Mouse (Mus musculus) C2C12 (cell line): ENCODE data around the gene Snx5. TPM values are rescaled to one million over a fixed set of nuclear protein-coding genes. Genes with fewer than 3 reads are reported as not detected.

Experiments
- H3K27me3 ChIP-seq: one replicate; pipeline ENCODE4 v1.6.1; 2011; ENCODE audit not compliant: control insufficient read depth, insufficient read depth, insufficient read length
- H3K36me3 ChIP-seq: one replicate; pipeline ENCODE4 v1.6.1; 2011; ENCODE audit not compliant: control insufficient read depth, insufficient read depth
- H3K4me3 ChIP-seq: one replicate; pipeline ENCODE4 v1.5.1; 2011; ENCODE audit warnings: mild to moderate bottlenecking, control low read depth; ENCODE audit not compliant: poor library complexity, insufficient read depth, severe bottlenecking
- H3K79me2 ChIP-seq: one replicate; pipeline ENCODE4 v1.6.1; 2011; ENCODE audit not compliant: control insufficient read depth, insufficient read depth
- H3K79me3 ChIP-seq: one replicate; pipeline ENCODE4 v1.6.1; 2011; ENCODE audit warnings: low read depth, control low read depth
- H3ac ChIP-seq: one replicate; pipeline ENCODE3; 2011; ENCODE audit warnings: low read depth; ENCODE audit not compliant: control insufficient read depth, insufficient read length
- CEBPB ChIP-seq: IDR thresholded peaks from one replicate; pipeline ENCODE4 v1.6.1; 2011; ENCODE audit warnings: low read depth, mild to moderate bottlenecking, control low read depth, moderate library complexity
- CTCF ChIP-seq: IDR thresholded peaks from one replicate; pipeline ENCODE4 v1.5.1; 2011; ENCODE audit not compliant: control insufficient read depth, insufficient read depth, insufficient read length
- FOSL1 ChIP-seq: IDR thresholded peaks from one replicate; pipeline ENCODE4 v1.8.0; 2011; ENCODE audit warnings: mild to moderate bottlenecking, low read length; ENCODE audit not compliant: poor library complexity, insufficient read depth, severe bottlenecking
- MAX ChIP-seq: IDR thresholded peaks from one replicate; pipeline ENCODE4 v1.6.1; 2011; ENCODE audit warnings: mild to moderate bottlenecking, control low read depth
- MYOD1 ChIP-seq: IDR thresholded peaks from one replicate; pipeline ENCODE4 v1.6.1; 2011; ENCODE audit warnings: low read depth; ENCODE audit not compliant: control insufficient read depth, insufficient read length
- MYOG ChIP-seq: IDR thresholded peaks from one replicate; pipeline ENCODE4 v1.6.1; 2011; ENCODE audit not compliant: control insufficient read depth, insufficient read length; ENCODE audit errors: extremely low read depth
- USF1 ChIP-seq: IDR thresholded peaks from one replicate; pipeline ENCODE4 v1.6.1; 2011; ENCODE audit warnings: low read depth, mild to moderate bottlenecking, control low read depth, moderate library complexity
- long read RNA-seq, 2 experiments: library from polyadenylated mRNA; unstranded; transcript quantifications; one replicate each; pipeline ENCODE4 v2.0.0; 2019 to 2020
- polyA plus RNA-seq: library from polyadenylated mRNA; unstranded; fragments of >200 nt; fragmentation: generic; extraction: Trizol; gene quantifications from one replicate; pipeline ENCODE4 v1.2.1, GENCODE M21; 2012; ENCODE audit warnings: missing spikeins

Snx5 gene
- 87.4 TPM for polyA plus RNA-seq
- long read RNA-seq, experiment 1, transcript Snx5-201 (13 exons, 2,419 nt), result minor isoform, 24 of 140 reads
- long read RNA-seq, experiment 1, transcript Snx5-202 (14 exons, 2,512 nt), result major isoform, 92 of 140 reads
- long read RNA-seq, experiment 1, partial matches to known transcripts, result 5 of 140 reads
- long read RNA-seq, experiment 1, other reads (novel, unspliced or antisense), result 19 of 140 reads
- long read RNA-seq, experiment 2, transcript Snx5-202 (14 exons, 2,512 nt), result major isoform, 1,425 of 1,637 reads
- long read RNA-seq, experiment 2, transcript Snx5-201 (13 exons, 2,419 nt), result minor isoform, 106 of 1,637 reads
- long read RNA-seq, experiment 2, partial matches to known transcripts, result 12 of 1,637 reads
- long read RNA-seq, experiment 2, other reads (novel, unspliced or antisense), result 91 of 1,637 reads

DNA sequence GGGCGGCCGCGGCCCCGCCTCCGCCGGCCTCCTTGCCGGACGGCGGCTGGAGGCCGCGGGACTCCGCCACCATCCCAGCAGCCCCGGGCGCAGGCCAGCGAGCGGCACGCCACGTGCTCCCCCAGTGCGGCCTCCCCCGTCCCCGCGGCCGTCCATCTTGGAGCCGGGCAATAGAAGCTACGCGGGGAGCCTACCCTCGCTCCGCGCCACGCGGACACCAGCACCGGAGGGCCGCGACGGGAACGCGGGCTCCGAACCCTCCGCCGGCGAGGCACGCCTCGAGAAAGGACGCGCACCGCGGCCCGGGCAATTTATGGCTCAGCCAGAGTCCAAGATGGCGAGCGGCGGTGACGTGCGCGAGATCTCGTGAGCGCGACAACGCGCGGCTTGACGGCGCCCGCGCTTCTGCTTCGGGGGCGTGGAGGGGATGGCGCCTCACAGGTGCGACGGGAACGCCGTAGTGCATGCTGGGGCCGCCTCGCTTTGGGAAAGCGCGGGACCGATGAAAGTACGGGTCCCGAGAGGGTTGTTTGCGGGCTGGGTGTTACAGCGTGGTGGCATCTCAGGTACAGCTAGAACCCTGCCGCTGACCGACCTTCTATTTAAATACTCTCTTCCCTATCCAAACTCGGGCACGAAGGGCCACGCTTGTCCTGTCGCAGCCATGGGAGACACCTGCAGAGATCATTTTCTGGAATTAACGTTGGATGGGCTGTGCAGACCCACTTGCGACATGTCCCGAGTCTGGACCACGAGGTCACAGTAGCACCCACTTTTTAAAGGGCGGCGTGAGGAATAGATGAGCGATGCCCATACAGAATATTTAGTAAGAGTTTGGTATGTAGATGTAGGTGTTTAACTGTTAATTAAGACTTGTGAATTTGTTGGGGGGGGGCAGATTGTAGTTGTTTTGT is at the start of gene Snx5, which contains the start of gene Mgme1:
Gene Snx5 (minus strand): TSS at position 400 of the 914 bp plus-strand sequence.
Gene Mgme1 (plus strand): TSS at position 157 of the 914 bp plus-strand sequence.
- Histone ChIP-seq H3K79me3 (peaks cover 69% of the 10 kb centered on the region), H3K27me3 (no peaks in the 10 kb centered on the region), H3K4me3 (peak within 1 kb of the TSS; percentile 96), H3ac (peak within 1 kb of the TSS; percentile 98), H3K79me2 (peaks cover 93% of the 10 kb centered on the region), H3K36me3 (peaks cover 66% of the 10 kb centered on the region)
- TF ChIP-seq USF1 (no peak), CTCF (no peak), CEBPB (peak; percentile 15), MAX (peak; percentile 93), MYOD1 (no peak), FOSL1 (no peak), MYOG (no peak)

GRCm38 (mm10) chr2:144311372-144311771 is 40.7 kb upstream of the Snx5 start:
- H3ac ChIP-seq, result no peak overlapping the region
- H3K79me3 ChIP-seq, result no peaks in the 10 kb centered on the region
- H3K4me3 ChIP-seq, result no peak overlapping the region
- no peaks in the 10 kb centered on the region for H3K36me3 ChIP-seq
- no peak for TF ChIP-seq MYOD1
- no peak for TF ChIP-seq USF1
- no peak for TF ChIP-seq MAX
- no peak for TF ChIP-seq MYOG
- no peak for TF ChIP-seq CTCF
- no peak for TF ChIP-seq FOSL1
- no peaks in the 10 kb centered on the region for H3K79me2 ChIP-seq
- H3K27me3 ChIP-seq, result peaks cover 3% of the 10 kb centered on the region

- H3K4me3 ChIP-seq, result no peak overlapping the region
- H3K79me3 ChIP-seq, result no peaks in the 10 kb centered on the region
- TF ChIP-seq FOSL1 (no peak), MYOD1 (no peak), CTCF (no peak), MYOG (no peak), CEBPB (no peak), USF1 (no peak), MAX (no peak)
- no peaks in the 10 kb centered on the region for H3K27me3 ChIP-seq
- H3K79me2 ChIP-seq, result no peaks in the 10 kb centered on the region
- no peak overlapping the region for H3ac ChIP-seq
- H3K36me3 ChIP-seq, result no peaks in the 10 kb centered on the region
Measured at GRCm38 (mm10) chr2:144310273-144310672, 39.6 kb upstream of the Snx5 start.

GRCm38 (mm10) chr2:144308561-144308960 is 37.9 kb upstream of the Snx5 start:
- Histone ChIP-seq H3K79me2 (no peaks in the 10 kb centered on the region), H3K4me3 (no peak overlapping the region), H3ac (no peak overlapping the region), H3K36me3 (no peaks in the 10 kb centered on the region), H3K79me3 (no peaks in the 10 kb centered on the region), H3K27me3 (no peaks in the 10 kb centered on the region)
- no peak for TF ChIP-seq MAX
- TF ChIP-seq MYOD1, result no peak
- TF ChIP-seq FOSL1, result no peak
- no peak for TF ChIP-seq USF1
- TF ChIP-seq CTCF, result no peak
- TF ChIP-seq MYOG, result no peak
- TF ChIP-seq CEBPB, result no peak

DNA sequence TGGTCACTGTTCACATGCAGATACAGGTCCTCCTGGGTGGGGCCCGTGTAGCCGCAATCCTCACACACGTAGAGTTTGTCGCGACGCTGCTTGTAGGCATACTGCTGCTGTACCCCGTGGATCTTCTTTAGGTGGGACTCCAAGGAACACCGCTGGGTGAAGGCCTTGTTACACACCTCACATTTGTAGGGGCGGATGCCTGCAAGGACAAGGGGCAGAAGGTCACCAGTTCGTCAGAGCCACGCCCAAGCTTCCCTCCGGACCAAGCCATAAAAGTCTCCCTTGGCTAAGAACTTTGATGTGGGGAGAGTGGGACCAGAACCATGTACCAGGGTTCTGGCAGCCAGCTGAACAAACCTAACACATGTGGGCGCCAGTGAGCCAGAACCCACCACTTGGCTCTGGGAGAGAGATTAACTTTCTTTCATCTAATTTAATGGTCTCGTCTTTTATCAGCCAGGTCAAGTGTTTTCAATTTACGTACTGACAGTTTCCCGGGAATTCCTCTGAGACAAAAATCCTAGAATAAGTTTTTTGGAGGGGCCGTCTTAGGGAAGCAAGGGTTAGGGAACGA is 35.1 kb upstream of the Snx5 start:
- no peak for TF ChIP-seq FOSL1
- TF ChIP-seq MYOD1, result no peak
- no peak for TF ChIP-seq MYOG
- no peak for TF ChIP-seq CEBPB
- TF ChIP-seq MAX, result no peak
- no peak for TF ChIP-seq USF1
- no peak for TF ChIP-seq CTCF
- H3ac ChIP-seq, result no peak overlapping the region
- no peak overlapping the region for H3K4me3 ChIP-seq
- no peaks in the 10 kb centered on the region for H3K79me2 ChIP-seq
- H3K36me3 ChIP-seq, result no peaks in the 10 kb centered on the region
- no peaks in the 10 kb centered on the region for H3K27me3 ChIP-seq
- no peaks in the 10 kb centered on the region for H3K79me3 ChIP-seq
